12 mouse cellular contexts compared by ENCODE assay signal in genomic region chr1:36496719-36497118, GRCm38 (mm10). TPM values are rescaled to one million over a fixed set of nuclear protein-coding genes. Genes with fewer than 3 reads are reported as not detected.
DNase-seq lines count a peak whose midpoint lies in the region; ATAC-seq and TF ChIP-seq lines count a peak whose summit lies in the region.
"Had no signal": no experiment of that assay in that cellular context is flagged by ENCODE, and none has a peak within 500 bp of the region (broad histone marks: within the 10 kb centered on the region; RNA-seq: fewer than 3 reads in every experiment).

No protein-coding gene starts in this region.

- ATAC-seq in forebrain, embryonic 14.5 days, result no peak
- no peak for ATAC-seq in forebrain, embryonic 13.5 days

- H3K4me3 ChIP-seq in forebrain, embryonic 14.5 days (ENCODE audit: low read depth, low read length), result no peak overlapping the region
- H3K4me3 ChIP-seq in forebrain, embryonic 13.5 days, result no peak overlapping the region
- no peak overlapping the region for H3K4me3 ChIP-seq in C2C12 (ENCODE audit: insufficient read depth, poor library complexity, severe bottlenecking)
- H3K4me3 ChIP-seq: heart, embryonic 15.5 days; limb, embryonic 13.5 days had no signal

- H3K9ac ChIP-seq in forebrain, embryonic 14.5 days (ENCODE audit: low read length), result no peak overlapping the region
- H3K9ac ChIP-seq in forebrain, embryonic 13.5 days, result no peak overlapping the region
- H3K9ac ChIP-seq: heart, embryonic 15.5 days; limb, embryonic 13.5 days had no signal

- no peak overlapping the region for H3K4me2 ChIP-seq in forebrain, embryonic 14.5 days (ENCODE audit: low read length)
- no peak overlapping the region for H3K4me2 ChIP-seq in forebrain, embryonic 13.5 days
- H3K4me2 ChIP-seq: heart, embryonic 15.5 days; limb, embryonic 13.5 days had no signal

- no peaks in the 10 kb centered on the region for H3K27me3 ChIP-seq in forebrain, embryonic 14.5 days (replicated peaks; ENCODE audit: control insufficient read depth, insufficient read depth, low read length)
- H3K27me3 ChIP-seq in forebrain, embryonic 13.5 days, result no peaks in the 10 kb centered on the region
- no peaks in the 10 kb centered on the region for H3K27me3 ChIP-seq in C2C12 (ENCODE audit: control insufficient read depth, insufficient read depth, insufficient read length)
- H3K27me3 ChIP-seq: heart, embryonic 15.5 days; limb, embryonic 13.5 days had no signal

- WGBS in forebrain, embryonic 14.5 days, result 61% methylated on average over 2 of the region's 2 CpGs
- WGBS in forebrain, embryonic 13.5 days, result 59% methylated on average over 2 of the region's 2 CpGs

- peaks cover 15% of the 10 kb centered on the region for H3K36me3 ChIP-seq in forebrain, embryonic 14.5 days (ENCODE audit: control insufficient read depth, insufficient read depth, low read length)
- H3K36me3 ChIP-seq in forebrain, embryonic 13.5 days (ENCODE audit: poor library complexity, severe bottlenecking), result peaks cover 23% of the 10 kb centered on the region
- H3K36me3 ChIP-seq in C2C12 (ENCODE audit: control insufficient read depth, insufficient read depth), result peaks cover 4% of the 10 kb centered on the region
- H3K36me3 ChIP-seq: heart, embryonic 15.5 days had no signal

- no peak overlapping the region for H3K27ac ChIP-seq in forebrain, embryonic 14.5 days (ENCODE audit: low read depth, low read length)
- H3K27ac ChIP-seq in forebrain, embryonic 13.5 days, result no peak overlapping the region
- H3K27ac ChIP-seq: heart, embryonic 15.5 days; limb, embryonic 13.5 days had no signal

- H3K9me3 ChIP-seq in forebrain, embryonic 14.5 days (replicated peaks; ENCODE audit: control insufficient read depth, low read length), result no peaks in the 10 kb centered on the region
- H3K9me3 ChIP-seq in forebrain, embryonic 13.5 days (replicated peaks), result no peaks in the 10 kb centered on the region
- H3K9me3 ChIP-seq: heart, embryonic 15.5 days; limb, embryonic 13.5 days had no signal

- no peaks in the 10 kb centered on the region for H3K4me1 ChIP-seq in forebrain, embryonic 14.5 days (ENCODE audit: control insufficient read depth, insufficient read depth, low read length)
- 0 out of 2 replicates have a peak, but pooled peaks cover 4% of the 10 kb centered on the region for H3K4me1 ChIP-seq in forebrain, embryonic 13.5 days

- intact Hi-C loops in left cerebral cortex, postnatal 14 days (cut with DNase I), result no loop called here

- TF ChIP-seq CTCF in C2C12 (IDR thresholded peaks at IDR 0.05; ENCODE audit: control insufficient read depth, insufficient read depth, insufficient read length), result peak; percentile 4

- peaks cover 22% of the 10 kb centered on the region for H3K79me2 ChIP-seq in C2C12 (ENCODE audit: control insufficient read depth, insufficient read depth)

- peak; percentile 52 for DNase-seq in forebrain, embryonic 14.5 days (ENCODE audit: low spot score)
- peak; percentile 44 to 45 for DNase-seq in left cerebral cortex, postnatal 14 days (ENCODE audit: low spot score in 2 of 2)
- DNase-seq in left cerebral cortex, adult 9 months (ENCODE audit: low spot score in 2 of 2), result no peak
- peak; percentile 43 for DNase-seq in adipocyte (ENCODE audit: low spot score)
- no peak for DNase-seq in ovary, postnatal 10 days (ENCODE audit: low spot score)

- H3K79me3 ChIP-seq in C2C12 (ENCODE audit: low read depth), result no peaks in the 10 kb centered on the region

- H3ac ChIP-seq in C2C12 (ENCODE audit: control insufficient read depth, insufficient read length, low read depth), result no peak overlapping the region

TF ChIP-seq in C2C12, 6 proteins besides CTCF, POLR2A, EP300 and RAD21:
- TF ChIP-seq CEBPB (IDR thresholded peaks at IDR 0.05; ENCODE audit: low read depth) (no peak), MAX (IDR thresholded peaks at IDR 0.05) (no peak), FOSL1 (IDR thresholded peaks at IDR 0.05; ENCODE audit: insufficient read depth, low read length, poor library complexity, severe bottlenecking) (no peak), MYOD1 (IDR thresholded peaks at IDR 0.05; ENCODE audit: control insufficient read depth, insufficient read length, low read depth) (no peak), MYOG (IDR thresholded peaks at IDR 0.05; ENCODE audit: control insufficient read depth, extremely low read depth, insufficient read length) (no peak)

RNA-seq across cellular contexts. Expression of gene Cnnm3, which starts 14.9 kb away (rescaled TPM):
- polyA plus RNA-seq in forebrain, embryonic 14.5 days (2014; fragmentation: Nextera tagmentation; extraction: Ambion mirVana), result 5.2 and 5.9 TPM in 2 replicates
- 5.3 and 5.7 TPM in 2 replicates for polyA plus RNA-seq in forebrain, embryonic 13.5 days (2015; fragmentation: Nextera tagmentation; extraction: Ambion mirVana)
- 10 to 100 TPM; 28.7 to 30.4 TPM for total RNA-seq in left cerebral cortex, postnatal 14 days (2021)
- 6.5 TPM for polyA plus RNA-seq in C2C12 (2012; fragmentation: generic; extraction: Trizol)

RNA-seq across cellular contexts. Expression of gene Cnnm4, which starts 25.3 kb away (rescaled TPM):
- polyA plus RNA-seq in forebrain, embryonic 14.5 days (2014; fragmentation: Nextera tagmentation; extraction: Ambion mirVana), result 7.8 and 9.0 TPM in 2 replicates
- 10.0 and 10.2 TPM in 2 replicates for polyA plus RNA-seq in forebrain, embryonic 13.5 days (2015; fragmentation: Nextera tagmentation; extraction: Ambion mirVana)
- total RNA-seq in left cerebral cortex, postnatal 14 days (2021), result 10 to 100 TPM; 12.6 to 13.5 TPM
- polyA plus RNA-seq in C2C12 (2012; fragmentation: generic; extraction: Trizol), result 6.2 TPM

RNA-seq across cellular contexts. Expression of gene Ankrd23, which starts 40.0 kb away (rescaled TPM):
- 3.8 and 5.2 TPM in 2 replicates for polyA plus RNA-seq in forebrain, embryonic 14.5 days (2014; fragmentation: Nextera tagmentation; extraction: Ambion mirVana)
- 11.3 and 12.3 TPM in 2 replicates for polyA plus RNA-seq in forebrain, embryonic 13.5 days (2015; fragmentation: Nextera tagmentation; extraction: Ambion mirVana)
- total RNA-seq in left cerebral cortex, postnatal 14 days (2021), result 1 to 10 TPM; 5.2 to 6.4 TPM
- 1.1 TPM for polyA plus RNA-seq in C2C12 (2012; fragmentation: generic; extraction: Trizol)

RNA-seq across cellular contexts. Expression of gene Gm42417, which starts 42.5 kb away (rescaled TPM):
- polyA plus RNA-seq in forebrain, embryonic 14.5 days (2014; fragmentation: Nextera tagmentation; extraction: Ambion mirVana), result 0.22 TPM in 1 of 2 replicates, not detected in the other
- polyA plus RNA-seq in forebrain, embryonic 13.5 days (2015; fragmentation: Nextera tagmentation; extraction: Ambion mirVana), result 0.30 and 0.44 TPM in 2 replicates
- not detected for total RNA-seq in left cerebral cortex, postnatal 14 days (2021)
- polyA plus RNA-seq in C2C12 (2012; fragmentation: generic; extraction: Trizol), result 0.05 TPM
- total RNA-seq: common myeloid progenitor, adult 5-6 weeks; monocyte, adult 5-6 weeks had no signal
- polyA plus RNA-seq: heart, embryonic 15.5 days; large intestine, adult 2 months had no signal

RNA-seq across cellular contexts. Expression of gene Ankrd39, which starts 50.5 kb away (rescaled TPM):
- polyA plus RNA-seq in forebrain, embryonic 14.5 days (2014; fragmentation: Nextera tagmentation; extraction: Ambion mirVana), result 15.4 and 15.7 TPM in 2 replicates
- 16.9 and 18.0 TPM in 2 replicates for polyA plus RNA-seq in forebrain, embryonic 13.5 days (2015; fragmentation: Nextera tagmentation; extraction: Ambion mirVana)
- total RNA-seq in left cerebral cortex, postnatal 14 days (2021), result 10 to 100 TPM; 13.9 to 18.7 TPM
- polyA plus RNA-seq in C2C12 (2012; fragmentation: generic; extraction: Trizol), result 7.8 TPM

Comparison
In these comparisons a context has a peak if more than half of its experiments do, and no peak if none do; other contexts are left out.
1. DNase-seq: peak in forebrain, embryonic 14.5 days (single experiment), left cerebral cortex, postnatal 14 days (2 of 2) and adipocyte (single experiment); none in left cerebral cortex, adult 9 months (0 of 2) and ovary, postnatal 10 days (single experiment).